Mouse (Mus musculus) midbrain, embryonic 13.5 days (tissue): ENCODE data around the gene Olfr156. TPM values are rescaled to one million over a fixed set of nuclear protein-coding genes. Genes with fewer than 3 reads are reported as not detected.
"Not testable (repeated sequence)": the region's sequence is repeated elsewhere in the genome, so short reads cannot be mapped to it uniquely, and the experiment has no call there.

ENCODE experiments used
- ATAC-seq: fragments of 200-750 bp; cut with Nextera tagmentation; 2 replicates; pipeline ENCODE4 v1.8.0; 2017; ENCODE audit warnings: mild to moderate bottlenecking, moderate TSS enrichment, moderate library complexity
- H3K27ac ChIP-seq: fragments of 300-500 bp; sonication (generic); 2 replicates; pipeline ENCODE4 v1.5.1; 2015; ENCODE audit warnings: inconsistent platforms, mild to moderate bottlenecking, moderate library complexity
- H3K27me3 ChIP-seq: fragments of 300-500 bp; sonication (generic); 2 replicates; pipeline ENCODE4 v1.6.1; 2015; ENCODE audit warnings: mild to moderate bottlenecking, inconsistent platforms
- H3K36me3 ChIP-seq: fragments of 300-500 bp; sonication (generic); 2 replicates; pipeline ENCODE4 v1.6.1; 2015; ENCODE audit warnings: mild to moderate bottlenecking, inconsistent platforms
- H3K4me1 ChIP-seq: fragments of 300-500 bp; sonication (generic); replicated peaks from 2 replicates; pipeline ENCODE4 v1.6.1; 2015; ENCODE audit warnings: inconsistent platforms
- H3K4me2 ChIP-seq: fragments of 300-500 bp; sonication (generic); replicated peaks from 2 replicates; pipeline ENCODE4 v1.6.1; 2015; ENCODE audit warnings: moderate library complexity, mild to moderate bottlenecking, inconsistent platforms
- H3K4me3 ChIP-seq: fragments of 300-500 bp; sonication (generic); replicated peaks from 2 replicates; pipeline ENCODE4 v1.5.1; 2015; ENCODE audit warnings: mild to moderate bottlenecking, inconsistent platforms
- H3K9ac ChIP-seq: fragments of 300-500 bp; sonication (generic); replicated peaks from 2 replicates; pipeline ENCODE4 v1.6.1; 2015; ENCODE audit warnings: mild to moderate bottlenecking, inconsistent platforms
- H3K9me3 ChIP-seq: fragments of 300-500 bp; sonication (generic); 2 replicates; pipeline ENCODE4 v1.6.1; 2016; ENCODE audit warnings: mild to moderate bottlenecking, inconsistent platforms
- WGBS: fragments of 180-500 bp; shearing (Covaris S2); methylation state at CpG from one replicate; pipeline ENCODE4 v1.1.7; 2015; 5-methylcytosine and 5-hydroxymethylcytosine counted together
- polyA plus RNA-seq: library from polyadenylated mRNA; unstranded; fragments of >200 nt; fragmentation: Nextera tagmentation; extraction: Ambion mirVana; gene quantifications from 2 replicates; pipeline ENCODE4 v1.2.1, GENCODE M21; 2015

The Olfr156 gene
- polyA plus RNA-seq, 1 experiment from 2014 or later, result not detected

DNA sequence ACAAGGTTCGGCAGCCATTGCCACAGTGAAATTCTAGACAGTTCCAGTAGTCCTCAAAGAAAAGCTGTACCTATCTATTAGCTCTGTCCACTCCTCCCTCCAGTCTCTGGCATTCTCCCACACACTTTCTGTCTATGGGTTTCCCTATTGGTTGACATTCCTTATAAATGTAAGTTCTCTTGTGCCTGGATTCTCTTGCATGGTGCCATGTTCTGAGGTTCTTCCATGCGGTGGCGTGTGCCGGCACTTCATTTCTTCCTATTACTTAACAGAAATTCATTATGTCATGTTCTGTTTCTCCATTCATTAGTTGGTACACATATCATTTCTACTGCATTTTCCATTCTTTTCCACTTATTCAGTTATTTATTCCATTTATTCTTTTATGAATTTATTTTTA, 5.1 kb upstream of the Olfr156 start:
- no peak for ATAC-seq
- Histone ChIP-seq H3K4me2 (no peak overlapping the region), H3K27me3 (0 out of 2 replicates have a peak, but pooled peaks cover 3% of the 10 kb centered on the region), H3K4me3 (no peak overlapping the region), H3K9ac (no peak overlapping the region), H3K9me3 (no peaks in the 10 kb centered on the region), H3K4me1 (no peaks in the 10 kb centered on the region), H3K36me3 (no peaks in the 10 kb centered on the region), H3K27ac (no peak overlapping the region)
- WGBS, result 94% methylated on average over 4 of the region's 4 CpGs

DNA sequence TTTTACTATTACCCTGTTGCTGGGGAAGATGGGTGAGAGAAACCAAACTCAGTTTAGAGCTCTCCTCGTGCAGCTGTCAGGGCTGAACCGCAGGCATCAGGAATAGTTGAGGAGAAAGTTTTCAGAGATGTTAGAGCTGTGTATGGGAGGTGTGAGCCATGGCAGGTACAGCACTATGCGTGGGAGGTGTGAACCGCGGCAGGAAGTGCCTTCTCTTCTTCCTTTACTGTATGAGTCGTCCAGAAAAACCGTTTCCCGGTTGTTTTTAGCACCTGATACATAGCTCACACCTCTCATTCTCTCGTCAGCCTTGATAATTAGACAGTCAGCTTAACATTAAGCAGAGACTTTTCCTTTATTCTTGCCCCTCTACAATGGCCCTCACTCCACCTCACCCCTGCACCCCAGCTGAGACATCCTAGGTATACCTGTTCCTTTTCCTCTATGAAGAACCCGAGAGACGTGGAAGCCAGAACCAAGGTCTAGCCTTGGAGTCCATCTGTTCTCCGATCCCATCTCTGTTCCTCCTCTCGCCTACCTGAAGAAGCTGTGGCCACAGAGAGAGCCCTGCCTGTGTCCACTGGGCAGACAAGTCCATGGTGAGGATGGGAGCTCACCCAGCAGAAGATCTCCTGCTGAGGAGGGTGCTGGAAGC, 672 bp downstream of the Olfr156 start:
- H3K4me3 ChIP-seq, result no peak overlapping the region
- H3K4me2 ChIP-seq, result no peak overlapping the region
- no peak overlapping the region for H3K9ac ChIP-seq
- H3K36me3 ChIP-seq, result no peaks in the 10 kb centered on the region
- H3K9me3 ChIP-seq, result no peaks in the 10 kb centered on the region
- H3K4me1 ChIP-seq, result no peaks in the 10 kb centered on the region
- no peak for ATAC-seq
- 88% methylated on average over 13 of the region's 13 CpGs for WGBS
- no peak overlapping the region for H3K27ac ChIP-seq
- no peaks in the 10 kb centered on the region for H3K27me3 ChIP-seq

DNA sequence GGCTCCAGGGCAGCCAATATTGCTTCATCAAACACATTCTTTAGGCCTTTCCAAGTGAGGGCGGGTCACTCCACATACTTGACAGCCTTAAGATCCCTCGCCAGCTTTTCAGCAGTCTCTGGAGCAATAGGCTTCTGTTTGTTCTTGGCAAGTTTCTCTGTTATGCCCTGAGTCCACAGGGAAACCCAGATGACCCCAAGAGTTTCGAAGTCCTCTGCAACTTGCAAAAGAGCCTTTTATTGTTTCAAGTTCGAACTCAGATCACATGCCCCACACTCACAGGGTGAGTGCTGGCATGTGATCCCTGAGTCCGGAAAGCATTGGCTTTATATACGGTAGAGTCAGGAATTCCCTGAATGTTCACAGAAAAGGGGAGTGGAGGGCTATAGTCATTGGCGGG, 24.8 kb downstream of the Olfr156 start:
- no peak for ATAC-seq
- Histone ChIP-seq H3K9me3 (peaks cover 12% of the 10 kb centered on the region), H3K27me3 (no peaks in the 10 kb centered on the region), H3K27ac (no peak overlapping the region), H3K4me2 (no peak overlapping the region), H3K4me1 (no peaks in the 10 kb centered on the region), H3K36me3 (no peaks in the 10 kb centered on the region), H3K9ac (no peak overlapping the region), H3K4me3 (no peak overlapping the region)
- WGBS, result 85% methylated on average over 7 of the region's 7 CpGs

GRCm38 (mm10) chr4:43795844-43796243, 27.9 kb downstream of the Olfr156 start:
- ATAC-seq, H3K4me2 ChIP-seq, H3K9ac ChIP-seq, H3K27me3 ChIP-seq, H3K4me1 ChIP-seq, H3K27ac ChIP-seq, H3K36me3 ChIP-seq, H3K4me3 ChIP-seq, H3K9me3 ChIP-seq: not testable (repeated sequence)
- 84% methylated on average over 5 of the region's 5 CpGs for WGBS

DNA sequence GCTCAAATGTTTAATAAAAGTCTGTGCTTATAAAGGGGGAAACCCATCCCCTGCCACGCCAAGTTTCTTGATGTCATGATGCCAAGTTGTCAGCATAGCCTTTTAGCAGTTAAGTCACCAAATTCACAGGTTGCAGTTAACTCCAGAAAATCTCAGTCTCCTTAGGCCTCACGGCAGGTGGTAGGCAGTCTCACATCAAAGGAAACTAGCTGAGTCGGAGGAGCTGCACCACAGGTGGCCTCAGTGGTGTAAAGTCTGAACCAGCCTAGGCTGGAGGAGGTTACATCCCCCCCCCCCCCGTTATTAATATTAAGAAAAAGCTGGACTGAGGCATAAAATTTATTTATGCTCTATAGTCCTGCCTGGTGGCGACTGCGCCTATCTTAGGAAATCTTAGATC, 28.4 kb downstream of the Olfr156 start:
- H3K27me3 ChIP-seq, result no peaks in the 10 kb centered on the region
- H3K4me2 ChIP-seq, result no peak overlapping the region
- no peak overlapping the region for H3K4me3 ChIP-seq
- 78% methylated on average over 6 of the region's 6 CpGs for WGBS
- no peaks in the 10 kb centered on the region for H3K36me3 ChIP-seq
- no peak for ATAC-seq
- no peak overlapping the region for H3K27ac ChIP-seq
- 0 out of 2 replicates have a peak, but pooled peaks cover 5% of the 10 kb centered on the region for H3K9me3 ChIP-seq
- no peaks in the 10 kb centered on the region for H3K4me1 ChIP-seq
- no peak overlapping the region for H3K9ac ChIP-seq

DNA sequence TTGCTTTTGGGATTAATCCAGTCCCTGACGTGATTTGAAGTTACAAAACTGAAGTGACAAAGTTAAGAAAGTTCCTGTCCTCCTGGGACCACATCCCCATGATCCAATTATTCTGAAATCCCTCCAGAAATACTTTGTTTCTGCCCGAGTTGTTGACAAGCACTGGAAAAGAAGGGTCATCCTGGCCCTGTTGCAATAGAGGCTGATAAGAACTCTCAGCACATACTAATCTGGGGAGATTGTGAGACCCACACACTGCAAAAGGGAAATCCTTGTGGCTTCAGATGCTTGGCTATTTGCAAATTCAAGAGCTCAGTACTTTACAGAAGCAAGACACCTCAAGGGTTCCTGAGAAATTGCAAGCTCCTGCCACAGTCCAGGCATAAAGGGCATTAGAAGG, 51.4 kb downstream of the Olfr156 start:
- Histone ChIP-seq H3K4me1 (no peaks in the 10 kb centered on the region), H3K27me3 (no peaks in the 10 kb centered on the region), H3K9ac (no peak overlapping the region), H3K27ac (no peak overlapping the region), H3K9me3 (no peaks in the 10 kb centered on the region), H3K4me2 (no peak overlapping the region), H3K4me3 (no peak overlapping the region), H3K36me3 (no peaks in the 10 kb centered on the region)
- no peak for ATAC-seq
- 30% methylated on average over 2 of the region's 2 CpGs for WGBS

DNA sequence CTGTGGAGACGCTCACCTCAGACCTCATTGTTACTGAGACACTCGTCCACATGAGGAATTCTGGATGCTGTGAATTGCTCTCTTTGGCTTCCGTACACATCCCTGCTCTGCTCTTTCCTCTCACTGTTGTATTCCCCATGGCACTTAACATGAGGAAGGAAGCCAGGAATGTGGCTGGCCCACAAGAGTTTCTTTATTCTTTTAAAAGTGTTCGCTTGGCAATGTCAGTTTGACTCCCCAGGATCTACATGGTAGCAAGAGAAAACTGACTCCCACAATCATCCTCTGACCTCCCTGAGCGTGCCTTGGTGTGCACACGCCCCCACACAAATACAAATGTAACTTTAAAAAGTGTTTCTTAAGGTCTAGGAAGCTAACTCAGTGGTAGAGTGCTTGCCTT, 52.1 kb downstream of the Olfr156 start:
- no peaks in the 10 kb centered on the region for H3K27me3 ChIP-seq
- no peak overlapping the region for H3K9ac ChIP-seq
- H3K4me3 ChIP-seq, result no peak overlapping the region
- WGBS, result 67% methylated on average over 6 of the region's 6 CpGs
- no peak overlapping the region for H3K27ac ChIP-seq
- no peaks in the 10 kb centered on the region for H3K9me3 ChIP-seq
- no peaks in the 10 kb centered on the region for H3K4me1 ChIP-seq
- H3K4me2 ChIP-seq, result no peak overlapping the region
- no peak for ATAC-seq
- H3K36me3 ChIP-seq, result no peaks in the 10 kb centered on the region

DNA sequence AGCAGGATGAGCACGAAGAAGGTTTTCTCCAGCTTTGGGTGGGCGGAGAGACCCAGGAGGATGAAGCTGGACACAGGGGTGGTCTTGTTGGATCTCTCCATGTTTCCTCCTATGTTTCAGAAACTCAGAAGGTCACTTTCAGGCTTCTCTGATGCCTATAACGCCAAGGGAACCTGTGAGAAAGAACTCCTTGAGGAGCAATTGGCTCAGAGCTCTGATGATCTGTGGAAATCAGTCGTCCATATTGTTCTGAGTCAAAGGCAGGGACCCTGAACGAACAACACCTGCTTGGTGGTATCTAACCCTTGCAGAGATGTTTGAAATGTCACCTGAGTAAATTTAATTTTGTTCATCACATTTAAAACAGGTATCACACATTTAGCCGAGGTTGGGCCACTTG, 52.8 kb downstream of the Olfr156 start, which contains the start of gene Olfr159:
TSS of gene Olfr159 (minus strand) at position 101 of the 400 bp plus-strand sequence.
- Histone ChIP-seq H3K4me1 (no peaks in the 10 kb centered on the region), H3K4me2 (no peak within 1 kb of the TSS), H3K27me3 (no peaks in the 10 kb centered on the region), H3K27ac (no peak within 1 kb of the TSS), H3K36me3 (no peaks in the 10 kb centered on the region), H3K9ac (no peak within 1 kb of the TSS), H3K9me3 (no peaks in the 10 kb centered on the region), H3K4me3 (no peak within 1 kb of the TSS)
- WGBS, result 89% methylated on average over 6 of the region's 6 CpGs
- ATAC-seq, result no peak

Other genes starting within 250 kb of the Olfr156 start
- gene Rgp1, start 245.2 kb downstream of the Olfr156 start, polyA plus RNA-seq, result 24.5 and 26.1 TPM in 2 replicates
- 53.8 and 58.4 TPM in 2 replicates for gene Gba2, start 245.0 kb downstream of the Olfr156 start, polyA plus RNA-seq
- 0.77 and 2.1 TPM in 2 replicates for gene Msmp, start 239.4 kb downstream of the Olfr156 start, polyA plus RNA-seq
- 13.8 and 14.7 TPM in 2 replicates for gene Npr2, start 192.0 kb downstream of the Olfr156 start, polyA plus RNA-seq
- gene Spag8, start 170.3 kb downstream of the Olfr156 start, polyA plus RNA-seq, result 5.5 and 5.6 TPM in 2 replicates
- gene Hint2, start 167.4 kb downstream of the Olfr156 start, polyA plus RNA-seq, result 75.6 and 77.9 TPM in 2 replicates
- 16.3 and 17.1 TPM in 2 replicates for gene Tmem8b, start 154.9 kb downstream of the Olfr156 start, polyA plus RNA-seq
- 1.8 and 2.4 TPM in 2 replicates for gene Fam221b, start 154.8 kb downstream of the Olfr156 start, polyA plus RNA-seq
- gene Olfr70, start 123.1 kb downstream of the Olfr156 start, polyA plus RNA-seq, result 0.08 TPM in 1 of 2 replicates, not detected in the other
- gene Olfr71, start 113.6 kb downstream of the Olfr156 start, polyA plus RNA-seq, result 0.08 and 0.10 TPM in 2 replicates
- 0.13 and 0.35 TPM in 2 replicates for gene Hrct1, start 96.7 kb downstream of the Olfr156 start, polyA plus RNA-seq
- gene Spaar, start 93.9 kb downstream of the Olfr156 start, polyA plus RNA-seq, result 0.05 TPM in 1 of 2 replicates, not detected in the other
- gene Olfr159, start 52.9 kb downstream of the Olfr156 start, polyA plus RNA-seq, result not detected in 2 replicates
- not detected in 2 replicates for gene Olfr157, start 16.3 kb upstream of the Olfr156 start, polyA plus RNA-seq
- not detected in 2 replicates for gene Olfr155, start 27.7 kb upstream of the Olfr156 start, polyA plus RNA-seq
- gene Reck, start 51.6 kb upstream of the Olfr156 start, polyA plus RNA-seq, result 6.0 TPM in 2 replicates
- gene Glipr2, start 133.5 kb upstream of the Olfr156 start, polyA plus RNA-seq, result 33.7 and 35.3 TPM in 2 replicates
- gene Ccin, start 159.6 kb upstream of the Olfr156 start, polyA plus RNA-seq, result not detected in 2 replicates
- gene Clta, start 180.6 kb upstream of the Olfr156 start, polyA plus RNA-seq, result 275 TPM in 2 replicates